Mouse (Mus musculus): ENCODE data around the gene D130040H23Rik. TPM values are rescaled to one million over a fixed set of nuclear protein-coding genes. Genes with fewer than 3 reads are reported as not detected.
"Not testable (repeated sequence)": the region's sequence is repeated elsewhere in the genome, so short reads cannot be mapped to it uniquely, and the experiment has no call there.

The D130040H23Rik gene
- polyA plus RNA-seq (2015; fragmentation: Nextera tagmentation; extraction: Ambion mirVana), result 9.9 and 10.8 TPM in 2 replicates

GRCm38 (mm10) chr8:69270386-69271202 lies at the start of gene D130040H23Rik:
Gene D130040H23Rik (plus strand): TSS chr8:69271080.
- H3K27me3 ChIP-seq (replicated peaks), result no peaks in the 10 kb centered on the region
- peak within 1 kb of the TSS; percentile 86 for H3K9ac ChIP-seq (replicated peaks)
- peak within 1 kb of the TSS; percentile 93 for H3K27ac ChIP-seq (replicated peaks)
- 8% methylated on average over 12 of the region's 12 CpGs for WGBS
- peaks cover 8% of the 10 kb centered on the region; the same call in 1 of the 2 replicates for H3K9me3 ChIP-seq (replicated peaks)
- H3K4me2 ChIP-seq, result peak within 1 kb of the TSS; percentile 60
- peak within 1 kb of the TSS; percentile 66 for H3K4me3 ChIP-seq (replicated peaks)
- peaks cover 11% of the 10 kb centered on the region for H3K4me1 ChIP-seq
- H3K36me3 ChIP-seq, result peaks cover 13% of the 10 kb centered on the region
- ATAC-seq (ENCODE audit: low FRiP score), result peak; percentile 100

GRCm38 (mm10) chr8:69242541-69242940 lies 28.3 kb upstream of the D130040H23Rik start:
- H3K9ac ChIP-seq (replicated peaks), result no peak overlapping the region
- no peaks in the 10 kb centered on the region for H3K36me3 ChIP-seq
- no peaks in the 10 kb centered on the region for H3K4me1 ChIP-seq
- no peak for ATAC-seq (ENCODE audit: low FRiP score)
- no peak overlapping the region for H3K4me3 ChIP-seq (replicated peaks)
- 88% methylated on average over 2 of the region's 2 CpGs for WGBS
- no peaks in the 10 kb centered on the region for H3K27me3 ChIP-seq (replicated peaks)
- H3K9me3 ChIP-seq (replicated peaks), result no peaks in the 10 kb centered on the region
- no peak overlapping the region for H3K27ac ChIP-seq (replicated peaks)
- H3K4me2 ChIP-seq, result no peak overlapping the region

GRCm38 (mm10) chr8:69268525-69268924 lies 2.4 kb upstream of the D130040H23Rik start:
- no peak for ATAC-seq (ENCODE audit: low FRiP score)
- Histone ChIP-seq H3K9ac (replicated peaks) (no peak overlapping the region), H3K27me3 (replicated peaks) (no peaks in the 10 kb centered on the region), H3K9me3 (replicated peaks) (no peaks in the 10 kb centered on the region), H3K4me3 (replicated peaks) (no peak overlapping the region), H3K27ac (replicated peaks) (no peak overlapping the region), H3K4me1 (peaks cover 11% of the 10 kb centered on the region), H3K36me3 (no peaks in the 10 kb centered on the region), H3K4me2 (no peak overlapping the region)
- WGBS, result 35% methylated on average over 4 of the region's 4 CpGs

- 13% methylated on average over 6 of the region's 6 CpGs for WGBS
- Histone ChIP-seq H3K9me3 (replicated peaks) (peaks cover 11% of the 10 kb centered on the region; the same call in 1 of the 2 replicates), H3K27me3 (replicated peaks) (no peaks in the 10 kb centered on the region), H3K36me3 (peaks cover 15% of the 10 kb centered on the region), H3K27ac (replicated peaks) (peak overlapping the region; percentile 93), H3K4me2 (peak overlapping the region; percentile 60), H3K4me1 (peaks cover 11% of the 10 kb centered on the region), H3K4me3 (replicated peaks) (peak overlapping the region; percentile 66), H3K9ac (replicated peaks) (peak overlapping the region; percentile 86)
- peak; percentile 90 for ATAC-seq (ENCODE audit: low FRiP score)
Measured at GRCm38 (mm10) chr8:69271203-69271554, 299 bp downstream of the D130040H23Rik start.

- 78% methylated on average over 6 of the region's 6 CpGs for WGBS
- H3K9ac ChIP-seq (replicated peaks), result no peak overlapping the region
- peaks cover 21% of the 10 kb centered on the region for H3K9me3 ChIP-seq (replicated peaks)
- no peak overlapping the region for H3K27ac ChIP-seq (replicated peaks)
- peaks cover 11% of the 10 kb centered on the region for H3K4me1 ChIP-seq
- no peak for ATAC-seq (ENCODE audit: low FRiP score)
- H3K36me3 ChIP-seq, result peaks cover 20% of the 10 kb centered on the region
- H3K4me3 ChIP-seq (replicated peaks), result no peak overlapping the region
- no peak overlapping the region for H3K4me2 ChIP-seq
- no peaks in the 10 kb centered on the region for H3K27me3 ChIP-seq (replicated peaks)
Measured at GRCm38 (mm10) chr8:69272435-69272834, 1.6 kb downstream of the D130040H23Rik start.

- H3K4me3 ChIP-seq (replicated peaks), result no peak overlapping the region
- H3K27me3 ChIP-seq (replicated peaks), result no peaks in the 10 kb centered on the region
- H3K9me3 ChIP-seq (replicated peaks), result no peaks in the 10 kb centered on the region
- H3K27ac ChIP-seq (replicated peaks), result no peak overlapping the region
- 86% methylated on average over 2 of the region's 2 CpGs for WGBS
- H3K36me3 ChIP-seq, result peaks cover 4% of the 10 kb centered on the region; the same call in 1 of the 2 replicates
- H3K4me2 ChIP-seq, result no peak overlapping the region
- ATAC-seq (ENCODE audit: low FRiP score), result no peak
- no peaks in the 10 kb centered on the region for H3K4me1 ChIP-seq
- no peak overlapping the region for H3K9ac ChIP-seq (replicated peaks)
Measured at GRCm38 (mm10) chr8:69324771-69325170, 53.9 kb downstream of the D130040H23Rik start.

GRCm38 (mm10) chr8:69328301-69329288 lies 57.7 kb downstream of the D130040H23Rik start:
- peak; percentile 96 for ATAC-seq (ENCODE audit: low FRiP score)
- no peaks in the 10 kb centered on the region for H3K27me3 ChIP-seq (replicated peaks)
- peak overlapping the region; percentile 41 for H3K4me3 ChIP-seq (replicated peaks)
- H3K27ac ChIP-seq (replicated peaks), result no peak overlapping the region
- H3K4me2 ChIP-seq, result peak overlapping the region; percentile 70
- H3K36me3 ChIP-seq, result no peaks in the 10 kb centered on the region
- no peaks in the 10 kb centered on the region for H3K9me3 ChIP-seq (replicated peaks)
- H3K9ac ChIP-seq (replicated peaks), result peak overlapping the region; percentile 42
- 14% methylated on average over 24 of the region's 24 CpGs for WGBS
- no peaks in the 10 kb centered on the region for H3K4me1 ChIP-seq

- ATAC-seq (ENCODE audit: low FRiP score), result peak; percentile 3; the same call in 1 of the 2 replicates
- not testable (repeated sequence) for H3K9me3 ChIP-seq (replicated peaks)
- peak overlapping the region; percentile 42 for H3K9ac ChIP-seq (replicated peaks)
Measured at GRCm38 (mm10) chr8:69329289-69329688, 58.4 kb downstream of the D130040H23Rik start.

More at GRCm38 (mm10) chr8:69329289-69329688, 58.4 kb downstream of the D130040H23Rik start:
- not testable (repeated sequence) for H3K27me3 ChIP-seq (replicated peaks); H3K4me1 ChIP-seq; H3K27ac ChIP-seq (replicated peaks); H3K36me3 ChIP-seq
- peak overlapping the region; percentile 70 for H3K4me2 ChIP-seq
- WGBS, result 65% methylated on average over 6 of the region's 6 CpGs
- H3K4me3 ChIP-seq (replicated peaks), result peak overlapping the region; percentile 41

Other genes starting within 250 kb of the D130040H23Rik start
- 11.9 and 13.3 TPM in 2 replicates for gene Zfp930, start 62.0 kb upstream of the D130040H23Rik start, polyA plus RNA-seq (2015; fragmentation: Nextera tagmentation; extraction: Ambion mirVana)
- not detected in 2 replicates for gene Gm9495, start 182.5 kb downstream of the D130040H23Rik start, polyA plus RNA-seq (2015; fragmentation: Nextera tagmentation; extraction: Ambion mirVana)